Comparison of ENCODE assay signal across 17 mouse cellular contexts in the genomic region with DNA sequence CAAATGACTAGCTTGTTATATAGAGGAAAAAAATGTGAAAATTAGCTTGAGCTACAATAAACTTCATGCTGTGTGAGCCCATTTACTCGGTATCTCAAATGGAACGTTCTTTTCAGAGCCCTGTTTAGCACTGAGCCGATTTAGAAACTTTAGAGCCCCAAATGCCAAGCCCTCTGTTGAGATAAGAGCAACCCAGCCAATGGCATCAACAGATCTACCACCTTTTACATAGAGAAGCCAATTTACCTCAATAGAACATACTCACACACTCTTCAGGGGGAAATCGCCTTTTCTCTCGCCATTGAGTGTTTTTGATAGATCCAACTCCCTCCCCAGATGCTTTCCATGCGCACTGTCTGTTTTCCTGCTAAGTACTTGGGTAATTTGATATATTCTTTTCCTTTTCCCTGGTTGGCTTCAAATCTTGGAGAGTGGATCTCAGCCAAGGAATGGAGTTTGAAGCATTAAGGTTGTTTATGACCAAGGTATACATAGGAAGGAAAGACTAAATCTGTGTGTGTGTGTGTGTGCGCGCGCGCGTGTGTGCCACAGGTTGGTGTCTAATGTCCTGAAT.
DNase-seq lines count a peak whose midpoint lies in the region; ATAC-seq and TF ChIP-seq lines count a peak whose summit lies in the region.
"Had no signal": no experiment of that assay in that cellular context is flagged by ENCODE, and none has a peak within 500 bp of the region (broad histone marks: within the 10 kb centered on the region; RNA-seq: fewer than 3 reads in every experiment).

No protein-coding gene starts in this region.

- H3K36me3 ChIP-seq in heart, embryonic 13.5 days = 0 out of 2 replicates have a peak, but pooled peaks cover 4% of the 10 kb centered on the region
- no peaks in the 10 kb centered on the region for H3K36me3 ChIP-seq in heart, embryonic 10.5 days
- no peaks in the 10 kb centered on the region for H3K36me3 ChIP-seq in liver, postnatal 0 days (replicated peaks; ENCODE audit: insufficient read depth, low read length)
- no peaks in the 10 kb centered on the region for H3K36me3 ChIP-seq in embryonic facial prominence, embryonic 14.5 days (ENCODE audit: control insufficient read depth, insufficient read depth, low read length)
- peaks cover 3% of the 10 kb centered on the region; the same call in 1 of the 2 replicates for H3K36me3 ChIP-seq in limb, embryonic 14.5 days (ENCODE audit: control insufficient read depth, insufficient read depth, low read length)
- H3K36me3 ChIP-seq: forebrain, embryonic 15.5 days; limb, embryonic 15.5 days; neural tube, embryonic 12.5 days had no signal

- TF ChIP-seq CTCF in liver, postnatal 0 days (IDR thresholded peaks at IDR 0.05; ENCODE audit: low read depth) = no peak
- no peak for TF ChIP-seq CTCF in layer of hippocampus, adult 2 months (conservative IDR thresholded peaks at IDR 0.05)

- no peak overlapping the region for H3K27ac ChIP-seq in heart, embryonic 13.5 days (replicated peaks)
- no peak overlapping the region for H3K27ac ChIP-seq in heart, embryonic 10.5 days
- H3K27ac ChIP-seq in liver, postnatal 0 days (ENCODE audit: low read depth) = peak overlapping the region; percentile 71
- H3K27ac ChIP-seq in embryonic facial prominence, embryonic 14.5 days (replicated peaks; ENCODE audit: low read depth, low read length) = no peak overlapping the region
- no peak overlapping the region for H3K27ac ChIP-seq in limb, embryonic 14.5 days (replicated peaks; ENCODE audit: low read depth, low read length)
- H3K27ac ChIP-seq in layer of hippocampus, adult 2 months = no peak overlapping the region
- H3K27ac ChIP-seq: forebrain, embryonic 15.5 days; limb, embryonic 15.5 days; neural tube, embryonic 12.5 days had no signal

- no peak for TF ChIP-seq EP300 in liver, postnatal 0 days (IDR thresholded peaks at IDR 0.05; ENCODE audit: low read depth)

- H3K9me3 ChIP-seq in heart, embryonic 13.5 days = no peaks in the 10 kb centered on the region
- no peaks in the 10 kb centered on the region for H3K9me3 ChIP-seq in heart, embryonic 10.5 days
- H3K9me3 ChIP-seq in liver, postnatal 0 days (ENCODE audit: low read length) = no peaks in the 10 kb centered on the region
- H3K9me3 ChIP-seq in embryonic facial prominence, embryonic 14.5 days (ENCODE audit: control insufficient read depth, low read length) = no peaks in the 10 kb centered on the region
- H3K9me3 ChIP-seq in limb, embryonic 14.5 days (ENCODE audit: control insufficient read depth, low read length) = no peaks in the 10 kb centered on the region
- H3K9me3 ChIP-seq: forebrain, embryonic 15.5 days; limb, embryonic 15.5 days; neural tube, embryonic 12.5 days had no signal

- H3K9ac ChIP-seq in heart, embryonic 13.5 days = no peak overlapping the region
- no peak overlapping the region for H3K9ac ChIP-seq in liver, postnatal 0 days (replicated peaks)
- no peak overlapping the region for H3K9ac ChIP-seq in embryonic facial prominence, embryonic 14.5 days (ENCODE audit: low read depth, low read length)
- no peak overlapping the region for H3K9ac ChIP-seq in limb, embryonic 14.5 days (ENCODE audit: low read depth, low read length, severe bottlenecking)
- H3K9ac ChIP-seq: forebrain, embryonic 15.5 days; limb, embryonic 15.5 days; neural tube, embryonic 12.5 days had no signal

- no peak; the same call in 1 of the 2 replicates for ATAC-seq in heart, embryonic 13.5 days (ENCODE audit: extremely low read depth, insufficient number of reproducible peaks, low FRiP score, low TSS enrichment)
- ATAC-seq in liver, postnatal 0 days = no peak
- no peak for ATAC-seq in embryonic facial prominence, embryonic 14.5 days (ENCODE audit: low read depth)
- ATAC-seq in limb, embryonic 14.5 days (ENCODE audit: low FRiP score, low read depth) = no peak
- ATAC-seq: forebrain, embryonic 15.5 days; midbrain, embryonic 16.5 days had no signal

- H3K4me2 ChIP-seq in heart, embryonic 13.5 days = peak overlapping the region; percentile 4; the same call in 1 of the 2 replicates
- H3K4me2 ChIP-seq in liver, postnatal 0 days (ENCODE audit: low read depth, low read length) = no peak overlapping the region
- no peak overlapping the region for H3K4me2 ChIP-seq in embryonic facial prominence, embryonic 14.5 days (ENCODE audit: low read depth, low read length)
- no peak overlapping the region for H3K4me2 ChIP-seq in limb, embryonic 14.5 days (replicated peaks; ENCODE audit: low read depth, low read length, severe bottlenecking)
- H3K4me2 ChIP-seq: forebrain, embryonic 15.5 days; limb, embryonic 15.5 days; neural tube, embryonic 12.5 days had no signal

- 59% methylated on average over 11 of the region's 11 CpGs for WGBS in heart, embryonic 13.5 days
- 59% methylated on average over 11 of the region's 11 CpGs for WGBS in heart, embryonic 10.5 days
- 72% methylated on average over 11 of the region's 11 CpGs for WGBS in liver, postnatal 0 days (ENCODE audit: insufficient replicate concordance)
- 54% methylated on average over 11 of the region's 11 CpGs for WGBS in embryonic facial prominence, embryonic 14.5 days
- 52% methylated on average over 11 of the region's 11 CpGs for WGBS in limb, embryonic 14.5 days

- H3K4me3 ChIP-seq in heart, embryonic 13.5 days = no peak overlapping the region
- no peak overlapping the region for H3K4me3 ChIP-seq in heart, embryonic 10.5 days
- no peak overlapping the region for H3K4me3 ChIP-seq in liver, postnatal 0 days (ENCODE audit: low read depth, low read length)
- no peak overlapping the region for H3K4me3 ChIP-seq in embryonic facial prominence, embryonic 14.5 days (ENCODE audit: low read depth, low read length)
- H3K4me3 ChIP-seq in limb, embryonic 14.5 days (replicated peaks; ENCODE audit: low read length) = no peak overlapping the region
- no peak overlapping the region for H3K4me3 ChIP-seq in layer of hippocampus, adult 2 months
- H3K4me3 ChIP-seq: forebrain, embryonic 15.5 days; limb, embryonic 15.5 days; neural tube, embryonic 12.5 days had no signal

- no peaks in the 10 kb centered on the region for H3K27me3 ChIP-seq in heart, embryonic 13.5 days (replicated peaks)
- no peaks in the 10 kb centered on the region for H3K27me3 ChIP-seq in heart, embryonic 10.5 days (ENCODE audit: insufficient read depth, poor library complexity, severe bottlenecking)
- H3K27me3 ChIP-seq in liver, postnatal 0 days (ENCODE audit: insufficient read depth, low read length) = no peaks in the 10 kb centered on the region
- no peaks in the 10 kb centered on the region for H3K27me3 ChIP-seq in embryonic facial prominence, embryonic 14.5 days (replicated peaks; ENCODE audit: control insufficient read depth, insufficient read depth, low read length)
- no peaks in the 10 kb centered on the region for H3K27me3 ChIP-seq in limb, embryonic 14.5 days (ENCODE audit: control insufficient read depth, insufficient read depth, low read length)
- H3K27me3 ChIP-seq: forebrain, embryonic 15.5 days; limb, embryonic 15.5 days; neural tube, embryonic 12.5 days had no signal

- no peak for DNase-seq in heart, embryonic 10.5 days (ENCODE audit: low spot score)
- DNase-seq in liver, postnatal 0 days = no peak
- DNase-seq in liver = no peak
- peak; percentile 56 for DNase-seq in embryonic facial prominence, embryonic 14.5 days (ENCODE audit: low spot score)
- DNase-seq in limb, embryonic 14.5 days (ENCODE audit: low spot score) = peak; percentile 35
- no peak for DNase-seq in thymus, postnatal 4 days
- DNase-seq in layer of hippocampus, adult 2 months (ENCODE audit: low spot score in 2 of 2) = no peak
- DNase-seq: cerebellum, adult 8-10 months; heart, postnatal 36 days; kidney, adult 18-20 months; layer of hippocampus, postnatal 36 days; lung, postnatal 4 days had no signal

- TF ChIP-seq POLR2A in limb, embryonic 14.5 days (IDR thresholded peaks at IDR 0.05; ENCODE audit: borderline replicate concordance, extremely low read depth, insufficient read depth, insufficient read length) = no peak

- peaks cover 25% of the 10 kb centered on the region for H3K4me1 ChIP-seq in heart, embryonic 13.5 days
- H3K4me1 ChIP-seq in heart, embryonic 10.5 days = peaks cover 19% of the 10 kb centered on the region
- no peaks in the 10 kb centered on the region for H3K4me1 ChIP-seq in liver, postnatal 0 days (ENCODE audit: insufficient read depth)
- peaks cover 25% of the 10 kb centered on the region for H3K4me1 ChIP-seq in embryonic facial prominence, embryonic 14.5 days (ENCODE audit: control insufficient read depth, insufficient read depth, low read length)
- H3K4me1 ChIP-seq in limb, embryonic 14.5 days (ENCODE audit: control insufficient read depth, insufficient read depth, low read length) = peaks cover 21% of the 10 kb centered on the region

Comparison
In these comparisons a context has a peak if more than half of its experiments do, and no peak if none do; other contexts are left out.
1. DNase-seq: peak in embryonic facial prominence, embryonic 14.5 days (single experiment) and limb, embryonic 14.5 days (single experiment); none in heart, embryonic 10.5 days (single experiment), liver, postnatal 0 days (single experiment), liver (single experiment), thymus, postnatal 4 days (single experiment) and layer of hippocampus, adult 2 months (0 of 2).